Mouse (Mus musculus): Measurements from ENCODE around the gene Naxe. TPM values are rescaled to one million over a fixed set of nuclear protein-coding genes. Genes with fewer than 3 reads are reported as not detected.
A peak's percentile ranks its signal among the peaks of the same experiment; 100 is the strongest.

The Naxe gene
- 15.7 to 28.8 TPM (median 19.1 TPM) in 3 replicates for total RNA-seq (2017)

DNA sequence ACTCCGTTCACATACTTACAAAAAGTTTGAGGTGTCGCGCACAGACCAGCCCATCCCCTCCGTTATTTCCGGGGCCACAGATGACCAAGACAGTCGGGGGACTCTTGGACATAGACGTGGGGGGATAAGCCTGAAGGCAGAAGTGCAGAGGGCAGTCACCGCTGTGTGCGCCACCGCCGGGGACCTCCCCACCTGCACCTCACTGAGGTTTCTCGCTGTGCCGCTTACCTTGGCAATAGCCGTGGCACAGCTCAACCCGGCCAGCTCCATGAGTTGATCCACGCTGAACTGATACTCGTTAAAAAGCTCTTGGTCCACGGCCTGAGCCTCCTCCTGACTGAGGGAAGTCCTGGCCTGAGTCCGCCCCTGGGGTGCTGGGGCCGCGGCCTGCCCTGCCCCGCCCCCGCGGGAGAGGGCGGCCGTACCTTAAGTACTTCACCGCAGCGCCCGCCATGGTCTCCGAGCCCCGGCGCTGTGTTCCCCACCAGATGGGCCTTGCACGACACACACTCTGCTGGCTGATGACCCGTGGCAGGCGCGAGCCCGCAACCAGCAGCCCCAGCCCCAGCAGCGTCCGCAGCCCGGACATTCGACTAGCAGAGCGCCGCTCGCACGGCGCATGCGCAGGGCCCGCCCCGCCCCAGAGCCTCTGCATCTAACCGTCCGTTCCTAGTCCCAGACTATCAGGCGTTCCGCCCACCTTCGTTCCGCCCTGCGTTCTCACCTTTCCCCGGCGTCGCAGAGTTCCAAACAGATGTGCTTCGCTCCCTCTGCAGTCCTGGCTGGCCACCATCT lies at the start of gene Naxe:
Naxe (minus strand) TSS at position 594 of the 795 bp plus-strand sequence.
- peak; percentile 66 for ATAC-seq (replicated peaks; ENCODE audit: insufficient number of reproducible peaks, low FRiP score, low TSS enrichment, poor library complexity, severe bottlenecking)

GRCm38 (mm10) chr3:88106126-88106525 lies 47.8 kb upstream of the Naxe start:
- ATAC-seq (replicated peaks; ENCODE audit: insufficient number of reproducible peaks, low FRiP score, low TSS enrichment, poor library complexity, severe bottlenecking), result no peak

DNA sequence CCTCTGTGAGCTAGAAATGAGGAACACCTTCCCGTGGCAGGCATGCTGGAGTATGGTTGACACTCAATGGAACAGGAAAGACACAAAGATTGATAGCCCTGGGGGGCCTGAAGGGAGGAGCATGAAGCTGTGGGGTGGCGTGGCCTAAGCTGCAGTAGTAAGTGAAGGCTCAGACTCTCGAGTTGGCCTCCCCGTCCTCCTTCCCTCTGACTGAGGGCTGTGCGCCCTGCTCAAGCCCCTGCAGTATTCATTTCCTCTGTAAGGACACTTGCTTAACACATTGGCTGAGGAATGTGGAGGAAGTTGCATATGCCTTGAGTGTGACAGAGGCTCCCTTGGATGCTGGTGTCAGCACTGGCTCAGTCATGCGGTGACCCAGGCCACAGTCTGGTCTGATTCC lies 44.3 kb upstream of the Naxe start:
- ATAC-seq (replicated peaks; ENCODE audit: insufficient number of reproducible peaks, low FRiP score, low TSS enrichment, poor library complexity, severe bottlenecking), result no peak

GRCm38 (mm10) chr3:88102196-88102595 lies 43.9 kb upstream of the Naxe start:
- no peak for ATAC-seq (replicated peaks; ENCODE audit: insufficient number of reproducible peaks, low FRiP score, low TSS enrichment, poor library complexity, severe bottlenecking)

DNA sequence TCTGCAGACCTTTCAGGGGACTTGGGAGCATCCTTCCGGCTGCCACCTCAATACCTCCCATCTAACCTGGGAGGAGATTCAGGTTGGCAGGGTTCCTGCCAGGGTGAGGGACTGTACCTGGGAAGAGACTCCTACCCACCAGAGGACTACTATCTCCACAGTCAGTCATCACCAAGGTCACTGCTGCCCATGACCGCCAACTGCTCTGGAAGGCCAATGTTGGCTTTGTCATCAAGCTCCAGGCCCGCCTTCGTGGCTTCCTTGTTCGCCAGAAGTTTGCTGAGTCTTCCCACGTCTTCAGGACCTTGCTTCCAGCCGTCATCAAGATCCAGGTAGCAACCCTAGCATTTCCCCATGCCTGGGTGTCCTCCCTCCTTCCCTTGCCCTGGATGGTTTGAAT lies 43.4 kb upstream of the Naxe start:
- ATAC-seq (replicated peaks; ENCODE audit: insufficient number of reproducible peaks, low FRiP score, low TSS enrichment, poor library complexity, severe bottlenecking), result no peak

DNA sequence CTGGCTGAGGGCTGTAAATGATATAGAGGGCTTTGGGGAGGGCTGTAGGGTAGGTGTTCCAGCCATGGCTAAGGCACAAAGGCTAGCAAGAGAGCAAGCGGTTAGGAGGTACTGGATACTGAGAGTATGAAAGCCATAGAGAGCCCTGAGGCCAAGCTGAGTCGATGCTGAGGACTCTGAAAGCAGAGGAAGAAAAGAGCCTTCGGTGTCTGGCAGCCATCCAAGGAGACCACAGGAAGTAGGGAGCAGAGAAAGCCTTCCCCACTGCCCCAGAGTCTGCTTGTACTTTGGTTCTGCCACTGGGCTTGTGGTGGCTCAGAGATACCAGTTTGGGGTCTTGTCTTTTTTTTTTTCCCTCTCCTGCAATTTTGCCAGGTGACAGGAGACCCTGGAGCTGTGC lies 42.0 kb upstream of the Naxe start:
- no peak for ATAC-seq (replicated peaks; ENCODE audit: insufficient number of reproducible peaks, low FRiP score, low TSS enrichment, poor library complexity, severe bottlenecking)

DNA sequence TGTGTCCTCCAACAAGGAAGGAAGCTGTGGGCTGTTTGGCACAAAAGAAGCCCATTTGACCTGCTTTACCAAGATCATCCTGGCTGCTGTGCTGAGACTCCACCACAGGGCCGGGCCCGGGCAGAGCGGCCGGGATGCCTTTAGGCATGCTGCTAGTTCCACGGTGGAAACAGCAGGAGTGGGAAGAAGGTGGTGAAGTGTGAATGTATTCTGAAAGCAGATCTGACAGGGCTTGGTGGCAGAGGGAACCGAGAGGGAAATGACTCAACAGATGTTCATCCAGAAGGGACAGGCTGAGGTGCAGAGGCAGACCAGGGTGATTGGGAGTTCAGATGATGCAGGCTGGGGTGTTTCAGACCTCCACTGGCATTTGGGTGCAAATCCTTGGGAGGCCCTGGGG lies 39.4 kb upstream of the Naxe start:
- ATAC-seq (replicated peaks; ENCODE audit: insufficient number of reproducible peaks, low FRiP score, low TSS enrichment, poor library complexity, severe bottlenecking), result no peak

DNA sequence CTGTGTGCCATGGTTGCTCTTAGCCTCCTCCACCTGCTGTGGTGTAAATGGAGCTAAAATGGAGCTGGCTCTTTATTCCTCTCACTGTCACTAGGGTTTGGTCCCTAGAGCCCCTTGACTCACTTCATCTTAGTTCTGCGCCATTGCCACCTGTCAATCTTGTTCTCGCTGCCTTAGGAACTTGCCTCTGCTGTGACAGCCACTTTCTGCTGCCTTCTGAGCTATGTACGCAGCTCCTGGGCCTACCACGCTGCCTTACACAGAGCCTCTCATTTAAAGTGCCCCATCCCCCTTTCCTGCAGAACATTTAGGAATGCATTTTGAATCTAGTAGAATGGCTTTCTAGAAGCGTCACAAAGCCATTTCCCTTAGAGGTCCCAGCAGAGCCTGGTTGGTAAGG lies 35.8 kb upstream of the Naxe start:
- ATAC-seq (replicated peaks; ENCODE audit: insufficient number of reproducible peaks, low FRiP score, low TSS enrichment, poor library complexity, severe bottlenecking), result no peak

DNA sequence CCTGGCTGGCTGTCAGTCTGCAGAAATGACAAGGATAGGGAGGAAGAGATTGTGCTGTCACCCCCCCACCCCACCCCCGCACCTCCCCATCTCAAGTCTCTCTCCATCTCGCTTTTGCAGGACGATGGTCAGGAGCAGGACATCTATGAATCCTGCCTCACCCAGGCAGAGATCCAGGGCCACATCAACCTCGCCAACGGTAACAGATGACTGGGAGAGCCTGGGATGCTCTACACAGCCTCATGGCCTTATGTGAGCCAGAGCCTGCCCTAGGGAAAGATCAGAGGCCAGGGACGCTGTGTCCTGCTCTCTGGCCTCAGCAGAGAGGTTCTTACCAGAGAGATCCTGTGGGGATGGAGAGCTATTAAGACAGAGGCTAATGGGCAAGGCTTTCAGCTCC lies 32.3 kb upstream of the Naxe start:
- ATAC-seq (replicated peaks; ENCODE audit: insufficient number of reproducible peaks, low FRiP score, low TSS enrichment, poor library complexity, severe bottlenecking), result no peak

GRCm38 (mm10) chr3:88090106-88090505 lies 31.8 kb upstream of the Naxe start:
- ATAC-seq (replicated peaks; ENCODE audit: insufficient number of reproducible peaks, low FRiP score, low TSS enrichment, poor library complexity, severe bottlenecking), result no peak

DNA sequence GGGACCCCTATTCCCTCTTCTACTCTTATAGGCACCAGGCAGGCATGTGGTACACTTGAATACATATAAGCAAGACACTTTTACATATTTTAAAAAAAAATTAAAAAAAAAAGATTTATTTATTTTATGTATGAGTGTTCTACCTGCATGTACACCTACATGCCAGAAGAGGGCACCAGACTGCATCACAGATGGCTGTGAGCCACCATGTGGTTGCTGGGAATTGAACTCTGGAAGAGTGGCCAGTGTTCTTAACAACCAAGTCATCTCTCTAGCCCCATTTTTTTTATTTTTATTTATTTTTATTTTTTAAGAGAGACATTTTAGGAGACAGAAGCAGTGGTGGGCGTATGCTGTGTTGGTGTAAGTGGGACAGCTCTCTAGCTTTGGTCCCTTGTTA lies 29.4 kb upstream of the Naxe start:
- no peak for ATAC-seq (replicated peaks; ENCODE audit: insufficient number of reproducible peaks, low FRiP score, low TSS enrichment, poor library complexity, severe bottlenecking)

DNA sequence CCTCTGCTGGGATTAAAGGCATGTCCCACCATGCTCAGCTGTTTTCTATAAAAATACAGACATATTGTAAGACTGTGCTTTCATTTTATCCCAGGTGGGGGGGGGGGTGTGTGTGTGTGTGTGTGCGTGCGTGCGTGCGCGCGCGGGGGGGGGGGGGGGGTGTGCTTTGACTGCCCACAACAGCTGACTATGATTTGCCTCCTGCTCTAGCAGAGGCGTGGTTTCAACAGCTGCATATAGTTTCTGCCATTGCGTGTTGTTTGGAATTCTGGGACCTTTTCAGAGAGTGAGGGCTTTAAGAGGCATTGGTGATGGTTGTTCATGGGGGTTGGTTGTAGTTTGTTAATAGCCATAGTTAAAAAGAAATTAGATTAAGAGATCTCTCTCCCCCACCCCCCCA lies 27.2 kb upstream of the Naxe start:
- ATAC-seq (replicated peaks; ENCODE audit: insufficient number of reproducible peaks, low FRiP score, low TSS enrichment, poor library complexity, severe bottlenecking), result no peak

DNA sequence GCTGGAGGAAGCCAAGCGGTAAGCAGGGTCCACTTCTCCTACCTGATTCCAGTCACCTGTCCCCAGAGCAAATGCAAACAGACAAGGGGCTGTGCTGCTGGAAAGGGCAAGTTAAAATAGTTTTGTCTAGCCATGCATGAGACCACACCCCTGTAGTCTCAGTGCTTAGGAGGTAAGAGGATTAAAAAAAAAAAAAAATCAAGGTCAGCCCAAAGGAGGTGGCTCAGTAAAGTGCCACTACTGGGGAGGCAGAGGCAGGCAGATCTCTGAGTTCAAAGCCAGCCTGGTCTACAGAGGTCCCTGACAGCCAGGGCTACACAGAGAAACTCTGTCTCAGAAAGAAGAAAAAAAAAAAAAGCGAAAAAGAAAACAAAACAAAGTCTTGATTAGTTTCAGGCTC lies 25.7 kb upstream of the Naxe start:
- no peak for ATAC-seq (replicated peaks; ENCODE audit: insufficient number of reproducible peaks, low FRiP score, low TSS enrichment, poor library complexity, severe bottlenecking)

DNA sequence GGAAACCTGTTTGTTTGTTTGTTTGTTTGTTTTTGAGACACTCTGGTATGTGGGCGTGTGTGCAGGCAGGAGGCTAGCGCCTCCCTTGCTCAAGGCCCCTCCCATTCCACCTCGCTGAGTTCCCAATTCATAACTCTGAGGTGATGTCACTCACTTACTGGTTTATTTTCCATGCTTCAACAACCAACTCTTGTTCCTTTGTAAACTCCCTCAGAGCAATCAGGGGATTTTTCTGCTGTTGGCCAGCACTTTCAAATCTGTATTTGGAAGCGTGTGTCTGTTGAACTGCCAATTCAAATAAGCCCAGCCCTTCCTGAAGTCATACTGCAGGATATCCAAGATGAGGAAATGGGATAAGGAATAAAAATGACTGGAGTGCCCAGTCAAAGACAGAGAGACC lies 24.4 kb upstream of the Naxe start:
- no peak for ATAC-seq (replicated peaks; ENCODE audit: insufficient number of reproducible peaks, low FRiP score, low TSS enrichment, poor library complexity, severe bottlenecking)

GRCm38 (mm10) chr3:88082224-88082618 lies 23.9 kb upstream of the Naxe start:
- ATAC-seq (replicated peaks; ENCODE audit: insufficient number of reproducible peaks, low FRiP score, low TSS enrichment, poor library complexity, severe bottlenecking), result no peak

DNA sequence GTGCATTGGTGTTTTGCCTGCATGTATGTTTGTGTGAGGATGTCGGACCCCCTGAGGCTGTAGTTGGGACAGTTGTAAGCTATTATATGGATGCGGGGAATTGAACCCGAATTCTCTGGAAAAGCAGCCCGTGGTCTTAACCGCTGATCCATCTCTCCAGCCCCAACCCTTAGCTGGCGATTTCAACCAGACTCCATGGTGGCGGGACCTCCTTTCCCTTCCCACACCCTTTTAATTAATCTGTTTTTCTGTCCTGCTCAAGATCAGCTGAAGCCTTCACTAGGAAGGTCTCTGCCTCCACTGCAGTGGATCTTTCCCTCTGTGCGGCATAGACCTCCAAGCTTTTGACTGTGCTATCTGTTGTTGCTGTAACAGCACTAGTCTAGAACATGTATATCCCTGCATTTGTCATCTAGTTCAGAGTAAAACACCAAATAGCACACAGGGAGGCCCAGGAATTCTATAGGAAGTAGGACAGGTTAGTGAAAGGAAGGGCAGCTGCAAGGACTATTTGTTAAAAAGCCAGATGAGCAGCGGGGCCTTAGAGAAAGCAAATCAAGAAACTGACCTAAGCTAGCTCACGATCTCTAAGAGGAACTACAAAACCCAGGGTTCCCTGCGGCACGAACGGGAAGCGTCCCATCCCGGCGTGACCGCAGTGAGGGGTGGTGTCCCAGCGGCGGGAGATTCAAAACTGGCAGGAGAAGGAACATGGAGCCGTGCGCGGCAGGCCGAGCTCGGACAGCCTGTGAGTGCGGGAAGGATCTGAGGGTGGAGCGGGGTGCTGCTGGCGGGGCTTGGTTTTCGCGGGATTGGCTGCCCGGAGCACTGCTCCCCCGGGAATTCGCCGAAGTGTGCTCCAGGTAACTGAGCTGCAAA lies 23.3 kb upstream of the Naxe start, which contains the start of gene Iqgap3:
Iqgap3 (plus strand) TSS at position 627 of the 879 bp plus-strand sequence.
- peak; percentile 96 for ATAC-seq (replicated peaks; ENCODE audit: insufficient number of reproducible peaks, low FRiP score, low TSS enrichment, poor library complexity, severe bottlenecking)

GRCm38 (mm10) chr3:88078204-88078603 lies 19.9 kb upstream of the Naxe start, which contains the start of gene Ttc24:
Gene Ttc24 (minus strand): TSS chr3:88078304.
- ATAC-seq (replicated peaks; ENCODE audit: insufficient number of reproducible peaks, low FRiP score, low TSS enrichment, poor library complexity, severe bottlenecking), result no peak

DNA sequence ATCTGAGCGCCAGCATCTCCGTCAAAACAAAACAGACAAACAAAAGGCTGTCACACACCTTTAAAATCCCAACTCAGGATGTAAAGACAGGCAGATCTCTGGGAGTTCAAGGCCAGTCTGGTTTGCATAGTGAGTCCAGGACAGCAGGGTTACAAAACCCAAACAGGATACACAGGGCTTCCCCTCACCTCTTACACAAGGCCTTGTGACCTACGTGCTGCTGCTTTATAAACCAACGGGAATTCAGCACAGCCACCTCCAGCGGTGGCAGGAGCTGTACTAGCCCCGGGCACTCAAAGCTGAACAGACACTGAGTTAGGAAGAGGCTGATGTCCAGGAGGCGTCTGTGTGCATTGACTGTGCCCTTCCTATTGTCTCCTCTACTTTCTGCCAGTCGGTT lies 19.1 kb upstream of the Naxe start:
- no peak for ATAC-seq (replicated peaks; ENCODE audit: insufficient number of reproducible peaks, low FRiP score, low TSS enrichment, poor library complexity, severe bottlenecking)

- no peak for ATAC-seq (replicated peaks; ENCODE audit: insufficient number of reproducible peaks, low FRiP score, low TSS enrichment, poor library complexity, severe bottlenecking)
These were observed 16.5 kb upstream of the Naxe start for GRCm38 (mm10) chr3:88074766-88075165.

DNA sequence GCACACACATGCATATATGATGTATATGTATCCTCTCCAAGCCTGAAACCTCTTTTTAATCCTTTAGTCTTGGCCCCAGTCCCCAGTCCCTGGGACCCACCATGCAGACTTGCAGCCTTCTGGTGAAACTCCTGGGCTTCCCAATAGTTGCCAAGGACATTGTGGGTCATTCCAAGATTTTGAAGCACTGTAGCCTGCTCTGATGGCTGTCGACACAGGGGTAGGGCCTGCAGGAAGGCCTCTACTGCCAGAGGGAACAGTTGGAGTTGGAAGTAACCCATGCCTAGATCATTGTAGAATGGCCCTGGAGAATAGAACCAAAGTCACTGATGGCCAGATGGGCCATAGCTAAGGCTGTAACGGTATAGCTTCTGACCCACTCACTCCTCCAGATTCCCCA lies 16.1 kb upstream of the Naxe start:
- no peak for ATAC-seq (replicated peaks; ENCODE audit: insufficient number of reproducible peaks, low FRiP score, low TSS enrichment, poor library complexity, severe bottlenecking)
